Mouse (Mus musculus): ENCODE measurements around the gene Cyp1a1.

Cyp1a1 gene

DNA sequence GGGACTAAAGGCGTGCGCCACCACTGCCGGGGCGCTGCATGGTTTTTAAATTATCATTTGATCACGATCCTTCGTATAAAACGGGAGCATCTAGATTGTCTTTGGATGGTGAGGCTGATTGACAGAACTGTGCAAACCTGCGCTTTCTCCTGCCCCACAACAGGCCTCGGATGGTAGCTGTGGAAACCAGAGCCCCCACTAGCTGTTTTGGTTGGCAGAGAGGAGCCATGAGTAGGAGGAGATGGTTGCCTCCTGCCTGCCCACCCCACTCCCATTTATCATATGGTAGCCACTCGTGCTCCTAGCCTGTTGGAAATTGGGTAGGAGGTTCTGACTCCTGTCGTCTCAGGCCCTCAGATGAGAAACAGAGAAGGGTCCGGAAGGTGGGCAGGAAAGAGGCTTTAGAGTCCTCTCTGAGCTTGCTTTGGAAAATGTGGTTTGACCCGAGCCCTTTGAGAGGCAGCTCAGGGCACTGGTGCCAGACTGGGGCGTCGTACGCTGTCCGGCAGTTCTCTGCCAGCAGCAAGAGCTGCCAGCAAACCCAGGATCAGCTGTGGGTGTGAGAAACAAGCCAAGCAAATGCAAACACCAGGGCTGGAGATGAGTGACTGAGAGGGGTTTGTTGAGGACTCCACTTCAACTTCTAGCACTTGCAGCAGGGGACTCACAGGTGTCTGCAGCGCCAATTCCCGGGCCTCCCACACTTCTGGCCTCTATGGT, 30.9 kb upstream of the Cyp1a1 start:
- no peak for DNase-seq (ENCODE audit: low spot score)

DNA sequence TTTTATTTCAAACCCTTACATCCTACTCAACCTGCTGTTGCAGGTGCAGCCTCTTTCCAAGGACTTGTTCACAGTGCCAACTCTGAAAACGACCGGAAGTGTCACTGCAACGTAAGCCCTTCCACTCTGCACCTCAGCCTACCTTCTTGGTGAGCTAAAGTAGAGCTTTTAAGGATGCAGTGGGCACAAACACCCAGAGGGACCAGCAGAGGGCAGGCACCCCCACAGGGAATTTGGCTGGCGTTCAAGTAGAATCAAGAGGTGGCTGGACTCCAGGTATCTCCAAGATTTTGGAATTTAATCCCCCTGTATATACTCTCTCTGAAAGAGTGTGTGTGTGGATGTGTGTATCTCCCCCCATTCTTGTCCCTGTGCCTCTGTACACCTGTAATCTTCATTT, 29.9 kb upstream of the Cyp1a1 start:
- DNase-seq (ENCODE audit: low spot score), result no peak

- DNase-seq (ENCODE audit: low spot score), result no peak
Observed at GRCm38 (mm10) chr9:57658970-57659369, 28.8 kb upstream of the Cyp1a1 start.

GRCm38 (mm10) chr9:57659774-57660173, 28.0 kb upstream of the Cyp1a1 start:
- peak; percentile 90 for DNase-seq (ENCODE audit: low spot score)

- no peak for DNase-seq (ENCODE audit: low spot score)
Observed at GRCm38 (mm10) chr9:57660501-57660900, 27.2 kb upstream of the Cyp1a1 start.

DNA sequence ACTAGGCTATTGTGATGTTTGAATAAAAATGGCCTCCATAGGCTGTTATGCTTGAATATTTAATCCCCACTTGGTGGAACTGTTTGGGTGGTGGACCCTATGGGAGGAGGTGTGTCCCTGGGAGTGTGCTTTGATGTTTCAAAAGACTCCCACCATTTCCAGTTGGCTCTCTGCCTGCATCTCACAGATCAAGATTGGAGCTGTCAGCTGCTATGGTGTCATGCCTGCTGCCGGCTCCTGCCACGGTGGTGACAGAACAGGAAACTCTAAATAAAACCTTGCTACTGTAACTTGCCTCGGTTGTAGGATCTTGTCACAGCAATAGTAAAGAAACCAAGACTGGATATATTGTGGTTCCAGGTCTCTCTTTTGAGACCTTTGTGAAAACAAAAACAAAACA, 26.2 kb upstream of the Cyp1a1 start:
- no peak for DNase-seq (ENCODE audit: low spot score)

GRCm38 (mm10) chr9:57664616-57665015, 23.1 kb upstream of the Cyp1a1 start:
- DNase-seq (ENCODE audit: low spot score), result no peak

- DNase-seq (ENCODE audit: low spot score), result no peak
Observed at GRCm38 (mm10) chr9:57666536-57666935, 21.2 kb upstream of the Cyp1a1 start.

- no peak for DNase-seq (ENCODE audit: low spot score)
Observed at GRCm38 (mm10) chr9:57667136-57667535, 20.6 kb upstream of the Cyp1a1 start.

DNA sequence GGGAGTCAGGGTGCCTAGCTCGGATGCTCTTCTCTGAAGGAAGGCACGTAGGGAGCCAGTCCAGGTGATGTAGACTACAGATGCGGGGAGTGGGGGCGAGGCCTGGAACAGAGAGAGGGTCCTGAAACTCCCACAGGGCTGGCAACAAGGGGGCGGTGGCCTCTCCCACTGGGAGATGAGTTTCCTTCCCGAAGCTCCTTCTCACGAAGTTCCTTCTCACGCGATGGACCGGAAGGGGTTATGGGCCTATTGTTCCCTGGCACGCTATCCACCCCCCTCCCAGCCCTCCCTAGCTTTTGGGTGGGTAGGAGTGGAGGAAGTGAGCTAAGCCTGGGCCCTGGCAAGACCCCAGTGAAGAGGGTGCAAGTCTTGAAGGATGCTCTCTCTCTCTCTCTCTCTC, 19.9 kb upstream of the Cyp1a1 start:
- DNase-seq (ENCODE audit: low spot score), result no peak

GRCm38 (mm10) chr9:57668277-57668676, 19.5 kb upstream of the Cyp1a1 start:
- DNase-seq (ENCODE audit: low spot score), result no peak

DNA sequence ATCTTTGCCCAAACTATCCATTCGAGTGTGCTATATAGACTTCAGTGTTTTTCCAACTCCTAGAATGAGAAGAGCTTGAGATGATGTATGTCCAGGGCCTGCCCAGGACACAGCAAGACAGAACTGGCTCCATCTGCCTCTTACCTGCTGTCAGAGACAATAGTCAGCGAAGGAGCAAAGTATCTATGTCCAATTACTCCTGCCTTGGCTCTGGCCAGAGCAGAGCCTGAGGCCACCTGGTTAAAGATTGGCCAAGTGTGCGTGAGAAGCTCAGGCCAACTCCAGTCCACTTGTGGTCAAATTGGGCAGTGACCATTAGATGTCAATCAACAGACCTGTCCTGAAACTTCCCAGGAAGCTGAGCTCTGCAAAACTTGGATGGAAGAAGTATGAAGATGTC, 18.2 kb upstream of the Cyp1a1 start:
- DNase-seq (ENCODE audit: low spot score), result no peak

DNA sequence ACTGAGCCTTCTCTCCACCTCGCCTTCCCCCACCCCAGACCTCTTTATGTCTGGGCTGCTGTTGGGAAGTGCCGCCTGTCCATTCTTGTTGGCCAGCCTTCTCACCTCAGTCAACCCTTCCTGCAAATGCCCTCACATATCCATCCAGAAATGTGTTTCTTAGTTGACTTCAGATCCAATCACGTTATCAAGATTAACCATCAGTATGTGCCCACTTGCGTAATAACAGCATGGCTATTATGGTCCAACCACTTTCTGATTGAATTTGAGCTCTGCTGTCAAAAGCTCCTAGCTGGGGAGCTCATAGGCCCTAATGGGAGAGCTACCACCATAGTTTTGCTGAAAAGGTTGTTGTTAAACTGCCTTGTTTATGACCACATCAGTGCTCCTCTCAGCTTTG, 16.7 kb upstream of the Cyp1a1 start:
- no peak for DNase-seq (ENCODE audit: low spot score)

- no peak for DNase-seq (ENCODE audit: low spot score)
Observed at GRCm38 (mm10) chr9:57671500-57671899, 16.2 kb upstream of the Cyp1a1 start.

- DNase-seq (ENCODE audit: low spot score), result no peak
Observed at GRCm38 (mm10) chr9:57681411-57681810, 6.3 kb upstream of the Cyp1a1 start.

DNA sequence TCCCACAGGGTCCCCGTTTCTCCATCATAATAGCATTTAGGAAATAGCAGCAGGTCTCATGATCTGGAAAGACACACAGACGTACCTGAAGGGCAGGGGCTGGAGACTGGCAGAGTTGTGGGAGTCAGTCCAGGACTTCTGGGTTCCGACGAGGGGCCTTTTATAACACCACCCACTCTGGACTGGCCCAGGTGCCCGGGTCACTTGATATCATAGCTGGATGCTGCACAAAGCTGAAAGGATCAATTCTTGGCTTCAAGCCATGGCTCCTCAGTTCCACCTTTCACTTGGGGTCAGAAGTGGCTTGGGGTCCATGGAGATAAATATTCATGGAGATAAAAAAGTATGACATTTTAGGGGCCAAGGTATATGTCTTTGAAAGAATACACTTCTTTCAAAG, 4.2 kb upstream of the Cyp1a1 start, which contains the start of gene Cyp1a2:
Gene Cyp1a2, minus strand, starts transcription at position 184 of the 400 bp plus-strand sequence.
- DNase-seq (ENCODE audit: low spot score), result no peak

DNA sequence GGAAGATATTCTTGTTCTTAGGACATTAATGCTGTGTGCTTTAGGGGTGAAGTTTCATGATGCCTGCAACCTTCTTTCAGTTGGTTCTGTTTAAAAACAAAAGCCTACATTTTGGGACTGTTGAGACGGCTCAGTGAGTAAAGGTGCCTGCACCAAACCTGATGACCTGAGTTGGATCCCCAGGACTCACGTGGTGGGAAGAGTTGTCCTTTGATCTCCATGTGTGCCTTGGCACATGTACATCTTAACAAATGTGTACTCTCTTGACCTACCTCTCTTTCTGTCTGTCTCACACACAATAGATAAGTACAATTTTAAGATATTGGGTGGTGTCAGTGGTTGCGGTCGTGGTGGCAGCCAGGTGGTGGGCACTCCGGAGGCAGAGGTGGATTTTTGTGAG, 1.7 kb upstream of the Cyp1a1 start:
- DNase-seq (ENCODE audit: low spot score), result no peak

GRCm38 (mm10) chr9:57688158-57688557, 430 bp downstream of the Cyp1a1 start:
- no peak for DNase-seq (ENCODE audit: low spot score)

DNA sequence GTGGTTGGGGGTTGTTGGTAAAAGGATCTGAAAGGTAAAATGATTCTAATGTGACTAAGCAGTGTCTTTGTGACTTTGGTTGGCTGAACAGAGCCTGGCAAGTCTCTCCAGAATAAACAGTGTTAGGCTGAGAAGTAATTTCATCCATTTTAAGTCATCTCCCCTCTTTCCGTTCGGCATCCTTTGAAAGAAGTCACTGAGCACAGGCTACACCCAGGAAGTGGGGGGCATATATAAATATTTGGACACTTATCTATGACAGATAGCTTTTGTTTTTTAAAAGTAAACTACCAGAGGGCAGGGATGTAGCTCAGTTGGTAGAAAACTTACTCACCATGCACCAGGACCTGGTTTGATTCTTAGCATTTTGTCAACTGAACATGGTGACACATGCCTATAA, 878 bp downstream of the Cyp1a1 start:
- DNase-seq (ENCODE audit: low spot score), result no peak

DNA sequence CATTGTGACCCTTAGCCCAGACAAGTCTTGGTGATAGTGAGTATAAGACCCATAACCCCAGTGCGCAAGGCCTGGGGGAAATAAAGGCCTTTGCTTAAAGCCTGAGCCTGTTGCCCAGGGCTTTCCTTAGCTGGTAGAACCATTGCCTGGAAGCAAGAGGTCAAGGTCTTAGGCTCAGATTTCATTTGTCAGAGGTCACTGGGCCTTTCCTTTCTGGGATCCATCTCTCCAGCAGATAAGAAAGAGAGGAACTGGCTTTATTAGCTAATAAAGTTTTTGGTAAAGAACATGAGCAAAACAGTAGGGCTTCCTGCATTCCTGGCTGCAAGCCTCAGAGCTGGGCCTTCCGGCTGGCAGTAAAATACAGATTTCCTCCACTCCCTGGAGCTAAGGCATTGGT, 6.4 kb downstream of the Cyp1a1 start:
- no peak for DNase-seq (ENCODE audit: low spot score)

DNA sequence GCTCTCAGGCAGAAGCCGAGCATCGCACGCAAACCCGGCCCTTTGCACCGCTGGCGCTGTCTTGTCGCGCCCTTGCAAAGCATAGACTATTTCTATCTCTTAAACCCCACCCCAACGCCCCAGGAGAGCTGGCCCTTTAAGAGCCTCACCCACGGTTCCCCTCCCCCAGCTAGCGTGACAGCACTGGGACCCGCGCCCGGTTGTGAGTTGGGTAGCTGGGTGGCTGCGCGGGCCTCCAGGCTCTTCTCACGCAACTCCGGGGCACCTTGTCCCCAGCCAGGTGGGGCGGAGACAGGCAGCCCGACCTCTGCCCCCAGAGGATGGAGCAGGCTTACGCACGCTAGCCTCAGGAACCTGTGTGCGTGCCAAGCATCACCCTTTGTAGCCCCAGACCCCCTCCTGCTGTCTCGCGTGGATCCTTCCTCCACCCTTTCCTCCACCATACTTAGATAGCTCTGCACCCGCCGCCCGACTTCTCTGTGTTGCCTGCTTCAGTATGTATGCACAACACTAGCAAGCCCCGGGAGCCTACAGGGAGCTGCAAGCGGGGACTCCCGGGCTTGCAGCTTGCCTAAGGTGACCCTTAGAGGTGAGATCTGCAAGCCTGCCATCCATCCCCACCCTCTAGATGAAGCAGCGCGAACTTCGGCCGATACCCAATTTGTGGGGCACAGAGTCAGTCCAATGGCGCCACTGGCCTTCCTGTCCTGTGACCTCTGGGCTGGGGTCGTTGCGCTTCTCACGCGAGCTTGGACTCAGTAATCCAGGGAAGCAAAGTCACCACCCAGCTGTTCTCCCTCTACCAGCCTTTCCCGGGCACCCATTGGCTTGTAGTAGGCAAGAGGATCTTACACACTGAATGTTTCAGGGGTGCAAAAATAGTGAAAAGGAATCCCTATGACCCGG, 8.9 kb downstream of the Cyp1a1 start:
- DNase-seq (ENCODE audit: low spot score), result peak; percentile 59

DNA sequence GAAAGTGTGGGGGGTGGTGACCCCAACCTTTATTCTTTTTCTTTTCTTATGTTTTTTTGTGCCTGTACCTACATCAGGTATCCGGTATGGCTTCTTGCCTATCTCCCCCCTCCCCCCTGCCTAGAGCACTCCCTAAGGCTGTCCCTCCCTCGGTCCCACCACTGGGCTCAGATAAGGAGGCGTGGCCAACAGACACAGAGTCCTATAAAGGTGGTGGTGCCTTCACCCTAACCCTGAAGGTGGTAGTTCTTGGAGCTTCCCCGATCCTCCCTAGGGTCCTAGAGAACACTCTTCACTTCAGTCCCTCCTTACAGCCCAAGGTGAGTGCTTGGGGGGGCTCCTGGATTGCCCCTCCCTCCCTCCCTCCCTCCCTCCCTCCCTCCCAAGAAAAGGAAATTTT, 9.7 kb downstream of the Cyp1a1 start:
- no peak for DNase-seq (ENCODE audit: low spot score)

GRCm38 (mm10) chr9:57698466-57699150, 10.9 kb downstream of the Cyp1a1 start:
- no peak for DNase-seq (ENCODE audit: low spot score)

All from embryo, embryonic 10 days (tissue).